Mouse (Mus musculus): ENCODE measurements around the gene Hpgd.

DNA sequence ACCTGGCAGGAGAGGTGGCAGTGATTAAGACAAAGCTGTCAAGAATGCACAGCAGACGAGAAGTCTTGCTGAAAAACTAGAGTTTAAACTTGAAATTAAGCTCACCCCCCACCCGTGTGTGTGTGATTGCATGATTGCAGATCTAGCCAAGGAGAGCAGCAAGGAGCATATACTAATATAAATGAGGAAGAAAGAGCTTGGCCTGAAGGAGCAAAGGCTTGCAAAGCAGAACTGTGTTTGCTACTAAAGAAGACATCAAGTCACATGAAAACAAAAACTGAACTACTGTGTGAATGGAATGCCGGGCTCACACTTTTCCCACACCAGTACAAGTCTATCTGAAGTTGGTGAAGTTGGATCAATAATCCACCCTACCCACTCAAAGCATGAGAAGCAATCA, 20.8 kb downstream of the Hpgd start:
- TF ChIP-seq CTCF (IDR thresholded peaks at IDR 0.05; ENCODE audit: control insufficient read depth, insufficient read depth, insufficient replicate concordance, low read depth, low read length) (no peak), POLR2A (IDR thresholded peaks at IDR 0.05; ENCODE audit: control insufficient read depth, low read depth, low read length) (no peak)
